Mouse (Mus musculus) B cell, adult (primary cell): ENCODE measurements around the gene Rnf183. TPM values are rescaled to one million over a fixed set of nuclear protein-coding genes. Genes with fewer than 3 reads are reported as not detected.

Source experiments
- total RNA-seq: library from RNA; stranded (reverse); gene quantifications from 4 replicates; pipeline ENCODE4 v1.2.4, GENCODE M21; 2023; ENCODE audit not compliant: inconsistent age

Gene Rnf183
- total RNA-seq, result not detected in 4 replicates

GRCm38 (mm10) chr4:62435081-62435480 lies at the start of gene Rnf183:
Gene Rnf183, minus strand, starts transcription at chr4:62435252.

GRCm38 (mm10) chr4:62479937-62480708 lies 45.1 kb upstream of the Rnf183 start, which contains the start of gene Bspry:
Gene Bspry, plus strand, starts transcription at chr4:62480053.

GRCm38 (mm10) chr4:62470598-62471051 lies 35.6 kb upstream of the Rnf183 start, which contains the start of gene Wdr31:
Gene Wdr31, minus strand, starts transcription at chr4:62470896.

GRCm38 (mm10) chr4:62408601-62409282 lies 26.3 kb downstream of the Rnf183 start, which contains the start of the genes Cdc26 and Prpf4:
Gene Cdc26, minus strand, starts transcription at chr4:62408642.
Gene Prpf4, plus strand, starts transcription at chr4:62408797.

Other genes starting within 250 kb of the Rnf183 start
- gene Zfp37, start 204.2 kb downstream of the Rnf183 start, total RNA-seq, result not detected in 4 replicates
- gene Slc31a2, start 172.7 kb downstream of the Rnf183 start, total RNA-seq, result 4.0 to 5.7 TPM (median 4.8 TPM) in 4 replicates
- 101 to 103 TPM (median 102 TPM) in 4 replicates for gene Fkbp15, start 74.7 kb downstream of the Rnf183 start, total RNA-seq
- gene Slc31a1, start 74.5 kb downstream of the Rnf183 start, total RNA-seq, result 11.6 to 13.2 TPM (median 12.1 TPM) in 4 replicates
- 45.3 to 57.5 TPM (median 53.3 TPM) in 4 replicates for gene Cdc26, start 26.6 kb downstream of the Rnf183 start, total RNA-seq
- gene Prpf4, start 26.5 kb downstream of the Rnf183 start, total RNA-seq, result 22.3 to 30.1 TPM (median 25.6 TPM) in 4 replicates
- gene Wdr31, start 35.6 kb upstream of the Rnf183 start, total RNA-seq, result 0.58 to 0.84 TPM in 2 of 4 replicates, not detected in the others
- 7.4 to 11.3 TPM (median 10.2 TPM) in 4 replicates for gene Bspry, start 44.8 kb upstream of the Rnf183 start, total RNA-seq
- 0.42 to 1.2 TPM in 2 of 4 replicates, not detected in the others for gene Hdhd3, start 68.2 kb upstream of the Rnf183 start, total RNA-seq
- gene Alad, start 84.7 kb upstream of the Rnf183 start, total RNA-seq, result 19.7 to 20.2 TPM (median 20.0 TPM) in 4 replicates
- 16.1 to 23.4 TPM (median 20.5 TPM) in 4 replicates for gene Pole3, start 89.8 kb upstream of the Rnf183 start, total RNA-seq
- 0.48 to 1.7 TPM (median 0.70 TPM) in 4 replicates for gene 4933430I17Rik, start 90.1 kb upstream of the Rnf183 start, total RNA-seq
- gene Rgs3, start 124.6 kb upstream of the Rnf183 start, total RNA-seq, result 33.5 to 36.4 TPM (median 36.0 TPM) in 4 replicates